Mouse (Mus musculus): Measurements from ENCODE around the gene C730034F03Rik. TPM values are rescaled to one million over a fixed set of nuclear protein-coding genes. Genes with fewer than 3 reads are reported as not detected.

Gene C730034F03Rik
- total and polyA plus RNA-seq, 3 experiments: 1.0 to 1.2 (median 1.2) TPM

GRCm38 (mm10) chr15:89462176-89462575, 32.8 kb downstream of the C730034F03Rik start:
- H3K9ac ChIP-seq (ENCODE audit: low read depth, low read length): no peak overlapping the region
- 67% methylated on average over 7 of the region's 7 CpGs for WGBS
- intact Hi-C loops (cut with DNase I): no loop called here

GRCm38 (mm10) chr15:89463334-89464235, 34.2 kb downstream of the C730034F03Rik start:
- Histone ChIP-seq H3K4me3 (no peak overlapping the region), H3K9ac (ENCODE audit: low read depth, low read length) (no peak overlapping the region), H3K27me3 (ENCODE audit: control insufficient read depth, insufficient read depth, low read length) (no peaks in the 10 kb centered on the region), H3K36me3 (ENCODE audit: control insufficient read depth, insufficient read depth, low read length) (no peaks in the 10 kb centered on the region), H3K27ac (no peak overlapping the region), H3K79me2 (replicated peaks; ENCODE audit: control insufficient read depth, insufficient read depth, low read length) (no peaks in the 10 kb centered on the region), H3K4me1 (ENCODE audit: control insufficient read depth, insufficient read depth, low read length) (no peaks in the 10 kb centered on the region)
- TF ChIP-seq CTCF (IDR thresholded peaks at IDR 0.05) (peak; percentile 73), POLR2A (IDR thresholded peaks at IDR 0.05; ENCODE audit: insufficient read depth, low read depth, low read length) (no peak)
- intact Hi-C loops (cut with DNase I): no loop called here
- 41% methylated on average over 5 of the region's 5 CpGs for WGBS
- peak in 1 of 2 experiments; percentile 20 for DNase-seq

More at GRCm38 (mm10) chr15:89462176-89462575, 32.8 kb downstream of the C730034F03Rik start:
- TF ChIP-seq POLR2A (IDR thresholded peaks at IDR 0.05; ENCODE audit: insufficient read depth, low read depth, low read length): no peak
- TF ChIP-seq EP300 (IDR thresholded peaks at IDR 0.05; ENCODE audit: insufficient read depth, low read depth, low read length): no peak
- TF ChIP-seq CTCF (IDR thresholded peaks at IDR 0.05): no peak
- DNase-seq: no peak
- Histone ChIP-seq H3K4me3 (no peak overlapping the region), H3K36me3 (ENCODE audit: control insufficient read depth, insufficient read depth, low read length) (no peaks in the 10 kb centered on the region), H3K79me2 (replicated peaks; ENCODE audit: control insufficient read depth, insufficient read depth, low read length) (no peaks in the 10 kb centered on the region), H3K4me1 (ENCODE audit: control insufficient read depth, insufficient read depth, low read length) (no peaks in the 10 kb centered on the region), H3K27me3 (ENCODE audit: control insufficient read depth, insufficient read depth, low read length) (no peaks in the 10 kb centered on the region), H3K27ac (no peak overlapping the region)

- H3K4me3 ChIP-seq: no peak overlapping the region
- no peak overlapping the region for H3K9ac ChIP-seq (ENCODE audit: low read depth, low read length)
- TF ChIP-seq POLR2A (IDR thresholded peaks at IDR 0.05; ENCODE audit: insufficient read depth, low read depth, low read length) (no peak), EP300 (IDR thresholded peaks at IDR 0.05; ENCODE audit: insufficient read depth, low read depth, low read length) (no peak), CTCF (IDR thresholded peaks at IDR 0.05) (no peak)
- no peaks in the 10 kb centered on the region for H3K79me2 ChIP-seq (replicated peaks; ENCODE audit: control insufficient read depth, insufficient read depth, low read length)
- intact Hi-C loops (cut with DNase I): loop anchor here (5.0 kb wide), 2 partner anchors 52 to 118 kb away; no protein-coding TSS in a partner anchor
- WGBS: 10% methylated on average over 1 of the region's 1 CpGs
- DNase-seq: no peak
- no peaks in the 10 kb centered on the region for H3K36me3 ChIP-seq (ENCODE audit: control insufficient read depth, insufficient read depth, low read length)
- no peaks in the 10 kb centered on the region for H3K4me1 ChIP-seq (ENCODE audit: control insufficient read depth, insufficient read depth, low read length)
- no peak overlapping the region for H3K27ac ChIP-seq
- H3K27me3 ChIP-seq (ENCODE audit: control insufficient read depth, insufficient read depth, low read length): no peaks in the 10 kb centered on the region
These were observed 35.7 kb downstream of the C730034F03Rik start for GRCm38 (mm10) chr15:89465052-89465451.

GRCm38 (mm10) chr15:89468577-89468976, 39.2 kb downstream of the C730034F03Rik start:
- DNase-seq: no peak
- Histone ChIP-seq H3K27me3 (ENCODE audit: control insufficient read depth, insufficient read depth, low read length) (no peaks in the 10 kb centered on the region), H3K79me2 (replicated peaks; ENCODE audit: control insufficient read depth, insufficient read depth, low read length) (no peaks in the 10 kb centered on the region), H3K9ac (ENCODE audit: low read depth, low read length) (no peak overlapping the region), H3K4me3 (no peak overlapping the region), H3K4me1 (ENCODE audit: control insufficient read depth, insufficient read depth, low read length) (no peaks in the 10 kb centered on the region), H3K36me3 (ENCODE audit: control insufficient read depth, insufficient read depth, low read length) (no peaks in the 10 kb centered on the region), H3K27ac (no peak overlapping the region)
- peak; percentile 87 for TF ChIP-seq CTCF (IDR thresholded peaks at IDR 0.05)
- TF ChIP-seq EP300 (IDR thresholded peaks at IDR 0.05; ENCODE audit: insufficient read depth, low read depth, low read length): no peak
- intact Hi-C loops (cut with DNase I): loop anchor here (2.0 to 5.0 kb wide), 5 partner anchors 34 to 121 kb away; no protein-coding TSS in a partner anchor
- WGBS: 22% methylated on average over 2 of the region's 2 CpGs

- TF ChIP-seq EP300 (IDR thresholded peaks at IDR 0.05; ENCODE audit: insufficient read depth, low read depth, low read length) (no peak), POLR2A (IDR thresholded peaks at IDR 0.05; ENCODE audit: insufficient read depth, low read depth, low read length) (no peak), CTCF (IDR thresholded peaks at IDR 0.05) (no peak)
- intact Hi-C loops (cut with DNase I): loop anchor here (10.0 kb wide), 1 partner anchor 607 kb away; the partner anchor contains the start of gene Pim3
- H3K36me3 ChIP-seq (ENCODE audit: control insufficient read depth, insufficient read depth, low read length): no peaks in the 10 kb centered on the region
- WGBS: 83% methylated on average over 4 of the region's 4 CpGs
- no peaks in the 10 kb centered on the region for H3K79me2 ChIP-seq (replicated peaks; ENCODE audit: control insufficient read depth, insufficient read depth, low read length)
- no peak overlapping the region for H3K9ac ChIP-seq (ENCODE audit: low read depth, low read length)
- no peak overlapping the region for H3K4me3 ChIP-seq
- H3K27me3 ChIP-seq (ENCODE audit: control insufficient read depth, insufficient read depth, low read length): no peaks in the 10 kb centered on the region
- H3K27ac ChIP-seq: no peak overlapping the region
- no peak for DNase-seq
- H3K4me1 ChIP-seq (ENCODE audit: control insufficient read depth, insufficient read depth, low read length): peaks cover 3% of the 10 kb centered on the region; the same call in 1 of the 2 replicates
These were observed 42.1 kb downstream of the C730034F03Rik start for GRCm38 (mm10) chr15:89471476-89471875.

GRCm38 (mm10) chr15:89473370-89473769, 44.0 kb downstream of the C730034F03Rik start:
- Histone ChIP-seq H3K27me3 (ENCODE audit: control insufficient read depth, insufficient read depth, low read length) (no peaks in the 10 kb centered on the region), H3K4me3 (no peak overlapping the region), H3K36me3 (ENCODE audit: control insufficient read depth, insufficient read depth, low read length) (no peaks in the 10 kb centered on the region), H3K27ac (no peak overlapping the region), H3K9ac (ENCODE audit: low read depth, low read length) (no peak overlapping the region), H3K79me2 (replicated peaks; ENCODE audit: control insufficient read depth, insufficient read depth, low read length) (no peaks in the 10 kb centered on the region), H3K4me1 (ENCODE audit: control insufficient read depth, insufficient read depth, low read length) (peaks cover 6% of the 10 kb centered on the region)
- WGBS: 72% methylated on average over 9 of the region's 9 CpGs
- no peak for DNase-seq
- intact Hi-C loops (cut with DNase I): loop anchor here (10.0 kb wide), 1 partner anchor 609 kb away; the partner anchor contains the start of gene Pim3
- TF ChIP-seq POLR2A (IDR thresholded peaks at IDR 0.05; ENCODE audit: insufficient read depth, low read depth, low read length) (no peak), CTCF (IDR thresholded peaks at IDR 0.05) (no peak), EP300 (IDR thresholded peaks at IDR 0.05; ENCODE audit: insufficient read depth, low read depth, low read length) (no peak)

Data from heart, adult 2 months (tissue).